Mouse (Mus musculus): ENCODE results near the gene Shf.

DNA sequence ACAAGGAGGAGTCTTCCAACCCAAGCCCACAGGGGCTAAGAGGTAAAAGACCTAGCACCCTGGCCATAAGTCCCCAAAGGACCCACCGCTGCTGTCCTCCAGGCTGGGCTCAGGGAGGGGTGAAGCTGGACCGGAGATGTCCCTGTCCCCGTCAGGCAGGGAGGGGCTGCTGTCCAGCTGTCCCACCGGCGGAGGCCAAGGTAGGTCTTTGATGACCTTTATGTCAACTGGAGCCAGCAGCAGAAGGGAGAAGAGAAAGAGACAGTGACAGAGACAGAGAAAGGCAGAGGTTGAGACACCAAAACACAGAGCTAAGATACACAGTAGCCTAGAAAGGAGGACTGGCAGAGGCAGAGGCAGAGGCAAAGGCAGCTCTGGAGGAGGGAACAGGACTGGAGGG lies 13.6 kb downstream of the Shf start:
- no peak for TF ChIP-seq CTCF (IDR thresholded peaks at IDR 0.05)
- TF ChIP-seq EP300 (IDR thresholded peaks at IDR 0.05): no peak
